Mouse (Mus musculus): ENCODE measurements around the gene Pa2g4.
A peak's percentile ranks its signal among the peaks of the same experiment; 100 is the strongest.
"Not testable (repeated sequence)": the region's sequence is repeated elsewhere in the genome, so short reads cannot be mapped to it uniquely, and the experiment has no call there.

Gene Pa2g4

GRCm38 (mm10) chr10:128565788-128566531 lies at the start of gene Pa2g4:
Gene Pa2g4 (minus strand): TSS chr10:128565987.
- DNase-seq (ENCODE audit: low spot score in 2 of 2): peak; percentile 97 to 99

- no peak for DNase-seq (ENCODE audit: low spot score in 2 of 2)
Measured at GRCm38 (mm10) chr10:128614934-128615333, 49.1 kb upstream of the Pa2g4 start.

- not testable (repeated sequence) for DNase-seq (ENCODE audit: low spot score in 2 of 2)
Measured at GRCm38 (mm10) chr10:128613820-128614219, 48.0 kb upstream of the Pa2g4 start.

GRCm38 (mm10) chr10:128613154-128613440 lies 47.3 kb upstream of the Pa2g4 start:
- no peak for DNase-seq (ENCODE audit: low spot score in 2 of 2)

GRCm38 (mm10) chr10:128612433-128613153 lies 46.8 kb upstream of the Pa2g4 start:
- peak in 1 of 2 experiments; percentile 73 for DNase-seq (ENCODE audit: low spot score in 2 of 2)

DNA sequence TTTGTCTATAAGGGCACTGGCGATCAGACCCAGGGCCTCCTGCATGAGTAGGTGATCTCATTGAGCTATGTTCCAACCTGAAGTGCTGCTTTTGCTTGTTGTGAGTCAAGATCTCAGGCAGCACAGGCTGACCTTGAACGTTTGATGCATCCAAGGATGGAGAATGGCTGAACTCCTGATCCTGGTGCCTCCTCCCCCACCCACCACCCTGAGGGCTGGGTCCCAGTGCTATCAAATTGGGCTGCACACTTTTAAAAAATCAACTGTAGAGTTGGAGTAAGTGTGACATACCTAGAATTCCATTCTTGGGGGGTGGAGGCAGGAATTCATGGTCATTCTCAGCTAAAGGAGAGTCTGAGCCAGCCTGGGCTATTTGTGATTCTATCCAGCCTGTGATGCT lies 40.7 kb upstream of the Pa2g4 start:
- DNase-seq (ENCODE audit: low spot score in 2 of 2): no peak

- DNase-seq (ENCODE audit: low spot score in 2 of 2): no peak
Measured at GRCm38 (mm10) chr10:128602470-128603128, 36.8 kb upstream of the Pa2g4 start.

DNA sequence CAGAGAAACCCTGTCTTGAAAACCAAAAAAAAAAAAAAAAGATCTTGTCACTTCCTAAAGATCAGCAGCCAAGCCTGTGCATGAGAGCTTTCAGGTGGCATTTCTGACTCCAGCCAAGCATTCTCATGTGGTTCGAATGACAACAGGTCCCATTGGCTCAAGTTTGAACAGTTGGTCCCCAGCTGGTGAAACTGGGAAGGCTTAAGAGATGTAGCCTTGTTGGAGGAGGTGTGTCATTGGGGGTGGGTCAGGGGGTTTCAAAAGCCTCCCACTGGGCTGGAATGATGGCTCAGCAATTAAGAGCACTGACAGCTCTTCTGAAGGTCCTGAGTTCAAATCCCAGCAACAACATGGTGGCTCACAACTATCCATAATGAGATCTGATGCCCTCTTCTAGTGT lies 35.7 kb upstream of the Pa2g4 start:
- no peak for DNase-seq (ENCODE audit: low spot score in 2 of 2)

GRCm38 (mm10) chr10:128598476-128598875 lies 32.7 kb upstream of the Pa2g4 start:
- no peak for DNase-seq (ENCODE audit: low spot score in 2 of 2)

- DNase-seq (ENCODE audit: low spot score in 2 of 2): no peak
Measured at GRCm38 (mm10) chr10:128592797-128593196, 27.0 kb upstream of the Pa2g4 start.

DNA sequence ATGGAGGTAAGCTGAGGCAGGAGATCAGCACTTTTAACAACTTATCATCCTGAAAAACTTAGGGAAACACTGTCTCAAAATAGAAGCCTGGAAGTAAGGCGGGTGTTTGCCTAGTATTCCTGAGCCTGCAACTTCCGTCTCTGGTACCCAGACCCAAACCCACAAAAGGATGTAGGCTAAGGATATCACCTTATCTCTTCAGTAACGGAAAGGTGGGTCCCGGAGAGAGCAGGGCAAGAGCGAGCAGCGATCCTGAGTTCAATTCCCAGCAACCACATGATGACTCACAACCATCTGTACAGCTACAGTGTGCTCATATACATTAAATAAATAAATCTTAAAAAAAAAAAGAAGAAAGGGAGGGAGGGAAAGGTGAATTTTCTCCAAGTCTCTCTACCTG lies 25.6 kb upstream of the Pa2g4 start:
- no peak for DNase-seq (ENCODE audit: low spot score in 2 of 2)

- peak in 1 of 2 experiments; percentile 49 for DNase-seq (ENCODE audit: low spot score in 2 of 2)
Measured at GRCm38 (mm10) chr10:128590193-128590690, 24.5 kb upstream of the Pa2g4 start.

DNA sequence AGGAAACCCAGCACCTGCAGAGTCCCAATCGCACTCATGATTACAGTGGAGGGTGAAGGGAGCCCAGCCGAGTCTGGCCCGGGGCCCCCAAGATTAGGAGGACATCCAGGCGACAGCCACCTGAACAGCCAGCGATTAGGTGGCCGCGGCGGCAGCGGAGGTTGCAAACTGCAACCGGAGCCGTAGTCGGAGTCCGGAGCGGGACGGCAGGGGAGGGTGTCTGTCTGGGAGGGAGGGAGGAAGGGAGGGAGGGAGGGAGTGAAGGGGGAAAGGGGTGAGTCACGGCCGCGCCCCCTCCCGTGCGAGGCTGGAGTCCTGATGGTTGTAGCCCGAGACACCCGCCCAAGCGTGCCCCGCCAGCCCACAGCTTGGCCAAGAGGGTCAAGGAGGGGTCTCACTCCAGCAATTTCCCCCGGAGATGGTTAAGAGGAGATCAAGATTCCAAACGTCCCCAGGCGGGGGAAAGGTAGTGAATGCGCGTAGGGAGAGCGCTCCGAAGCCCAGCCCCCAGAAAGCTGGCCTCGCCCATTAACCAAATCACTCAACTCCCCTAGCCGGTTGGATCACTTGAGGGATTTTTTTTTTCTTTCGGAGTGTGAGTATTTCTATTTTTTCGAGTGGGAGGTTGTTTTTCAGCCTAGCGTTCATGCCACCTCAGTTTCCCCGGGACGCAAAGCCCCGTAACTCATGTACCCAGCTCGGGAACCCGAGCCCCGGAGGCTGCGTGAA lies 23.8 kb upstream of the Pa2g4 start, which contains the start of gene Erbb3:
Erbb3 (minus strand) TSS at position 189 of the 729 bp plus-strand sequence.
- no peak for DNase-seq (ENCODE audit: low spot score in 2 of 2)

DNA sequence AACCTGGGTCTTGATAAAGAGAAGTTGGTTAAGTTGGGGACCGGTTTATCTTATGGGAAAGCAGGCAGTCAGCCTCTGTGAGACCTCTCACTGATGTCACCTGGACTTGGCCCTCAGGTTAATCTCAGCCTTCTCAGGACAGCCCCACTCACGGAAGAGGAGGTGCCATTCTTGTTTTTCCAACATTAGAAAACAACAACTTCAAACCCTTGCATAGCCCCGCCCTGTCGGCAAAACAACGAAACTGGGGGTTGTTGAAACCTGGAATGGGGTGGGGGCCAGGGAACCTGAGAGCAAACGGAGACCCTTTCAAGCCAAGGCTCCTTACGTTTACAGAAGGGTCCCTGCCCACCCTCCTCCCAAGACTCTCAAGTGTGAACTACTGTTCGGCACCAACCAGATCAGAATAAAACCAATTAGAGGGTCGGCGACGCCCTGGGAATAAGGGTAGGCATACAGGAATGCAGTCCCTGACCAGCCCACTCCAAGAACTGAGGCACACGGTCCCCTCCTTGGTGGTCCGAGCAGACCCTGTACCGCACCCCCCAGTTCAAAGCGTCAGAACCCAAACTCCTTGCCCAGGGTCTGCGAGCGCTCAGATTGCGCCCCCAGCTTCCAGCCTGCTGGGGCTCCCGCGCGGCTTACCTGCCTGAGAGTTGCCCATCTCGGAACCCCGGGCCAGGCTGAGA lies 23.1 kb upstream of the Pa2g4 start:
- DNase-seq (ENCODE audit: low spot score in 2 of 2): no peak

GRCm38 (mm10) chr10:128588136-128588535 lies 22.3 kb upstream of the Pa2g4 start:
- no peak for DNase-seq (ENCODE audit: low spot score in 2 of 2)

GRCm38 (mm10) chr10:128587697-128588096 lies 21.9 kb upstream of the Pa2g4 start:
- DNase-seq (ENCODE audit: low spot score in 2 of 2): no peak

- no peak for DNase-seq (ENCODE audit: low spot score in 2 of 2)
Measured at GRCm38 (mm10) chr10:128587120-128587519, 21.3 kb upstream of the Pa2g4 start.

DNA sequence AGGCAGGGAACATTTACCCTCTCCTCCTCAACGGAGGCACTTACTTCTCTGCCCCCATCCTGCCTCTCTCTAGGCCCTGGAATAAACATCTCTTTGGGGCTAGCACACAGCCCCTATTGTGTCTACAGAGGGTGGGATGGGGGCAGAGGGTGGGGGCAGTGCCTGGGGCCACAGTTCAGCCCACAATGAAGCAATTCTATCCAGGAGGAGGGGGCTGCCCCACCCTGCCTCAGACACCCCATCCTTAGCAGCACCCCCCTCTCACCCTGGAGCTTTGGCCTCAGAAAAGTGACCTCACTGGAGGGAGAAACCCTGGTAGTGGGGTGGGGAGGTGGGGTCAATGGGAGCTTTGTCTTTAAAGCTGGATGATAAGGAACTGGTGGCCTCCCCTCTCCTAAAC lies 20.8 kb upstream of the Pa2g4 start:
- DNase-seq (ENCODE audit: low spot score in 2 of 2): no peak

- DNase-seq (ENCODE audit: low spot score in 2 of 2): no peak
Measured at GRCm38 (mm10) chr10:128584386-128584785, 18.6 kb upstream of the Pa2g4 start.

- DNase-seq (ENCODE audit: low spot score in 2 of 2): no peak
Measured at GRCm38 (mm10) chr10:128583644-128584043, 17.9 kb upstream of the Pa2g4 start.

DNA sequence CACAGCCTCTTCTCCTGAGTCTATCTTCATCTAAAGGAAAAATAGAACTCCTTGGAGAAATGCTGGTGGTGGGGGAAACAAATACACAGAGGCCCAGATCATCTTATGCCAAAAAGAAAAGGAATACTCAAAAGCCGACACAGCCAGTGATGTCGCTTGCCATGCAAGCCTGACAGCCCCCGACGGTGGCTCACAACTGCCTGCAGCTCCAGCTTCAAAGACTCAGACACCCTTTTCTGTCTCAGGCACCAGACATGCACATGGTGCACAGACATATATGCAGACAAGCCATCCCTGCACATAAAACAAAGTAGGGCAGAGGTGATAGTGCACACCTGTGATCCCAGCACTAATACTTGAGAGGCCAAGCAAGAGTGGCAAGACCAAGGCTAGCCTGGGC lies 13.9 kb upstream of the Pa2g4 start:
- no peak for DNase-seq (ENCODE audit: low spot score in 2 of 2)
